Mouse (Mus musculus): ENCODE measurements around the gene Btk.

Btk gene

DNA sequence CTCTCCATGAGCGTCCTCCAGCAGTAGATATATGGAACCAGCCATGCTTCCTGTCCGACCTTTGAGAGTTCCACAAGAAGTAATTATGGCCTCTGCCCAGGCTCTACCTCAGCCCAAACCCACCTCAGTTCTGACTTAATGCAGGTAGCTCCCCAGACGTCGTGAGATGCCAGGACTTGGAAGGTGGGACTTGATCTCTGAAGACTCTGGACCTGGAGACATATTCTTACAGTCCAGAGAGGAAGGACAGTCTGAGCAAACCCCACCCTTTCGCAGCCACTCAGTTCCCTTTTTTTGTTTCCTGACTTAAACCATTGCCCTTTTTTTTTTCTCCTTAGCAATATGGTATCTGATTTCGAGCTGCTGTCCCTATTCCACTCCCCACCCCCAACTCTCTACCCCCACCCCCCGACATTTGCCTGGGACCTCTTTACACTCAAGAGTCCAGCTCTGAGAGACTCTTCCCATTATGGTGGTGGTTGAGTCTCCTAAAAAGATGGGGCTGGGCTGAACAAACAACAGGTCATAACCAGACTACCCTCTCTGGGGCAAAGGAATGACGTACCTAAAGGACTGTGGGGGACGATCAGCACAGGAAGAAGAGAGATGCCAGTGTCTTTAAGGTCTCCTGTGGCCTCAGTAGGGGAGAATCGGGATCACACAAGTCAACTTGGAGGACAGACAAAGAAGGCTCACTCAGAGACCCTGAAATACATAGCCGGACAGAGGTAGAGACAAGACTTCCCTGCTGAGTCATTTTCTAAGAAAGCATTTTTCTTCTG is at the start of gene Btk:
Btk (minus strand) TSS at position 683 of the 782 bp plus-strand sequence.
- DNase-seq (ENCODE audit: low spot score in 2 of 2) = no peak

DNA sequence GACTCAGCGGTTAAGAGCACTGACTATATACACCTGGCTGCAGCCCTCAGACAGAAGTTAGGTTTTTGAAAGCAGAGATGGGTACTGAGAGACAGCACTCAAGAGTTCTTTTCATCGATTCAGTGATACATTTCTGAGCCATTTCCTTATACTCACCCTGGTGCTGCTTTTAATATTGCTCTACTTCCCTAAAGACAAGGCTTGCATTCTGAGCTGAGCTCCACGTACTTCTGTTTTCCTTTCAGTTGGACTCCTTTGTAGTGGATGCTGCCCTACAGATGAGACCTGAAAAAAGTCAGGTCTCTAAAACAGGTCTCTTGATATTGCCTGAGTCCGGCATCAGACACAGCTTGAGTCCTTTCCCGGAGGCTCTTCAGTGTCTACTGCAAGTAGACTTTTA is 49.3 kb upstream of the Btk start:
- no peak for DNase-seq (ENCODE audit: low spot score in 2 of 2)

DNA sequence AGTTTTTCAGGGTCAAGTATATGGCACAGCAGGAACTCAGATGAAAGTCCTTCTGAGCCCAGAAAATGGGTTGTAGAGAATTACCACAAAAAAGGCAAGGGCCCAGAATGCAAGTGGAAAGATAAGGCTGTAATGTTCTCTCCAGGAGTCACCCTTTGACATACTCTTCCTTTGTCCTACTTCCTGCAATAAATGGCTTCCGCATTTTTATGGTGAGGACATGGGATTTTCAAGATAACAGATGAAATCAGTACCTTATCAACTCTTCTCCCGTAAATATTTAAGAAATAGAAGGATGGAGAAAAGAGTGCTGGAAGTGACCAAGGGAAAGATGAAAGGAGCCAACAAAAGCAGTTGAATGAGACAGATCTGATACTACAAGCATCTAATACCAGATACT is 44.8 kb upstream of the Btk start:
- no peak for DNase-seq (ENCODE audit: low spot score in 2 of 2)

DNA sequence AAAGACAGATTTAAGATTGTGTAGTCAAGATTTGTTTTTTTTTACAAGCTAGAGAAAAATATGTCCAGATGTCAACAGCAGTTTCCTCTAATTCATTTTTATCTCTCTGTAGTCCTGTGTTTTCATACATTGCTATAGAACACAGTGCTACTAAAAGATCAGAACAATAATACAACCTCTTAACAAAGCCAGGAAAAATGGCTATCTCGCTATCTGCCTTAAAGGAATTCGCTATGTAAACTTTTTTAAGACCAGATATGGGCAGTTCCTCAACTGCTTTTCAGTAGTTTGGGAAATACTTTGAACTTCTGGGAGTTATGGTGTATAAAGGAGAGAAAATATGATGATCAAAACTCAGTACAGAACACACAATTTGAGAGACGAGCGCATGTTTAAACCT is 40.0 kb upstream of the Btk start:
- DNase-seq (ENCODE audit: low spot score in 2 of 2) = no peak

DNA sequence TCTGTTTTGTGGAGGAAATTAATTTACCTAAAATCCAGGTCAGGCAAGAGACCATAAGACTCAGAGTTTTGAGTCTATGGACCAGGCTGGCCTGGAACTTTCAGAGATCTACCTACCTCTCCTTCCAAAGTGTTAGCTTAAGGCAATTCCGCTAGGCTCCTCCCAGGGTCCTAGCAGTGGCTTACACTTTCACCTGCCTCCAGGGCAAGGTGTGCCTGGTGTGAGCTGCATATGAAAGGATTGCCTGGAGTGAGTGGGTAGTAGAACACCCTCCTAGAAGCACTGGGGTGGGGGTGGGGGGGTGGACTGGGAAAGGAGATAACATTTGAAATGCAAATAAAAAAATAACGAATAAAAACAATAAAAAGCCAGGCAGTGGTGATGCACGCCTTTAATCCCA is 38.3 kb upstream of the Btk start:
- no peak for DNase-seq (ENCODE audit: low spot score in 2 of 2)

DNA sequence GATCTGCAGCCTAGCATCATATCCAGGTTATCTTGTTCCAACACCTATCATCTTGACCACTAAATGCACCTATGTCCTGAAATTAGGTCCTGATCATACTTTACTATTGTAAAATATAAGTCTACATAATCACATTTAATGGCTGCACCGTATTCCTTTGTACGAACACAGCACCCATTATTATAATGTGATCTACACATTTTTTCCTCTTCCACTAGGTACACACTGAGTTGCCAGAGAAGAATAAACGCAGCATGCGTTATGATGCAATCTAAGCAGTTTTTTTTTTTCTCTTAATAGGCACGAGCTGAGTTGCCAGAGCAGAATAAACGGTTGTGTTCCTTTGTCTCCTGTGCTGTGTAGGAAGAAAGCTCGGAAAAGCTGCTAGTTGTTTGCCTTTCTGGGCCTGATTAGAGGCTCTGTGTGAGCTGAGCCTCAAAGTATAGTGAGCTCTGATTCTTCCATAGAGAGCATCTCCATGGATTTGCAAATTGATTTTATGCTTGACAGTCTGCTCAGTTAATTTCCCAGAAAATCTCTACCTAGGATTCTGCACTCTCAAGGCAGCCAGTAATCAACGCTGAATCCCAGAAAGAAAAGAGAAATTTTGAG is 37.0 kb upstream of the Btk start:
- DNase-seq (ENCODE audit: low spot score in 2 of 2) = no peak

DNA sequence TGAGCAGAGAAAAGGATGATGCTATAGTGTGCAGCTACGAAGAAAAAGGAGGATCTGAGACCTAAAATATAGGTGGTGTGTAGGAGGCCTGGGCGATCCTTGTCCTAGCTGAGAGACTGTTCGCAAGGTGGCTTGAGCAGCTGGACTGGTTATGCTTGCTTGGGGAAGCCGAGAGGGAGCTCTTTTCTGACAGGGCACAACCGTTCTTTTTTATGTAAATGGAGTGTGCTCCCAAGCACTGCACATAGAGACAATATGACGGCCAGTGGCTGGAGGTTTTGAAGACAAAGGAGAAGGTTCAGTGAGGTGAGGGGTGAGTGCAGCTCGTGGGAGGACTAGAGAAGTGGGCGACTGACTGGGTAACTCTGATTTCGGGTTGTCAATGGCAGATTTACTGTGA is 36.3 kb upstream of the Btk start:
- no peak for DNase-seq (ENCODE audit: low spot score in 2 of 2)

DNA sequence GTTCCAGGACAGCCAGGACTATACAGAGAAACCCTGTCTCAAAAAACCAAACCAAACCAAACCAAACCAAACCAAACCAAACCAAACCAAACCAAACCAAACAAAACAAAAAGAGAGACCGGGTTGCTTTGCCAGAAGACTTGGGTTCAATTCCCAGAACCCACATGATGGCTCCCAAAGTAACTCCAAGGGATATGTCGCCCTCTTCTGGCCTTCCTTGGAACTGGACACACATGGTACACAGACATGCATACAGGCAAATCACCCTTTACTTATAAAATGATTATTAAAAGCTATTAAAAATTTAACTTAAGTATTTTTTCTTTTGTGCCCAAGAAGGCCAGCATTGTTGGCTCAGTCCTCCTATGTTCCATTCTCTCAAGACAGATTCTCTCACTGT is 30.9 kb upstream of the Btk start:
- DNase-seq (ENCODE audit: low spot score in 2 of 2) = no peak

DNA sequence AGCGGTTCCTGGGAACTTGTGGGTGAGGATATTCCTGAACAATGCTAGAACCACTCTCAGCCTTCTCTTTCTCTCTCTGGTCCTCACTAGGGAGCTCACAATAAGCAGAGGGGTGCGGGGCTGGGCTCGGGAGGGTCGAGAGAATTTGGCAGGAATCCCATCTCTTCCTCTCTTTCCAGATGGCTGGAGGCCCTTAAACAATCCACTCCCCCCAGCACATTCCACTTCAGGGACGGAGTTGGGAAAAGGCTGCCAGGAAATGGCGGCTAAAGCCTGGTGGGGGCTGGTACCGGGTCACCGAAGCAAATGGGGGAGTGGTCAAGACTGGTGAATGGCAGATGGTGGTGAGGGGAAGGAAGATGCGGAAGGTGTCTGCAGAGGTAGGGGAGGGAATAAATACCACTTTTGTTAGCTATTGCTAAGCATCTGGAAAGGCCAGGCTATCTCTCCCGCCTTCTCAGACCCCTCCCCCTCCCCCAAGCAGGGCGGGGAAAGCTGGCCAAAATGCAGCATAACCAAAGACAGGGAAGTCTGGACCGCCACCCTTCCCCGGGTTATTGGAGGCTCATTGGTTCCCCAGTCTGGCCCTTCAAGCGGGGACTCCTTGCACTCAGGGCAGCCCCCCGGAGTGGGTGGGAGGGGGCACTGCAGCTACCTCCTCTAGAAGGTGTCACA is 29.1 kb upstream of the Btk start:
- peak; percentile 14 to 24 for DNase-seq (ENCODE audit: low spot score in 2 of 2)

DNA sequence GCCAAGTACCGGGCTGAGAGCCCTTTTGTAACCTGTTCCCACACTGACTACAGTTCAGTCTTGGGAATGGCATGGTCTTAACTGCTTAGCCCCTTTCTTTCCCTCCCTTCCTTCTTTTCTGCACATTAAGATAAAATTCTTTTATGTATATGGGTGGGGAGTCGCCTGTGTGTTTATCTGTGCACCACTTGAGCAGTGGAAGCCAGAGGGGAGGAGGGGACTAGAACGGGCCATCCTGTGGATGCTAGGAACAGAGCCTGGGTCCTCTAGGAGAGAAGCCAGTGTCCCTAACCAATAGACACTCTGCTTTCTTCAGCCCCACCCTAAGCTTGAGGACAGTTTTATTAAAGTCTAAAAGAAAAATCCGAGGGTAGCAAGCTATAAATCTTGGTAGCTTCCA is 27.6 kb upstream of the Btk start:
- no peak for DNase-seq (ENCODE audit: low spot score in 2 of 2)

DNA sequence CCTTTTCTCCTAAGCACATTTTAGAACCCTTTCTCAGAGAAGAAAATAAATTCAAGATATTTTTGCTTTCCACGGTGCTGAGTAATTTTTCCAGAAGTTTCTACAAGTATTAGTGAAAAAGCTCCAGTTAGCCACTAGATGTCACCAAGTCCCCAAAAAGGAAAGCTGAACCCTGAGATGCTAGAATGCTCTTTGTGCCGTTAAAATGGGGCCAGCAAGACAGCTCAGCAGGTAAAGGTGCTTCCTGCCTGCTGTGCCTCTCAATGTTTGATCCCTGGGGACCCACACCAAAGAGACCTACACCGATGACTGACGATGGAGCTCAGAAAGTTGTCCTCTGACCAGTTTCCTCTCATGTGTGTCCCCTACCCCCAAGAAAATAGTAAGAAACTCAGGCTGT is 26.1 kb upstream of the Btk start:
- no peak for DNase-seq (ENCODE audit: low spot score in 2 of 2)

DNA sequence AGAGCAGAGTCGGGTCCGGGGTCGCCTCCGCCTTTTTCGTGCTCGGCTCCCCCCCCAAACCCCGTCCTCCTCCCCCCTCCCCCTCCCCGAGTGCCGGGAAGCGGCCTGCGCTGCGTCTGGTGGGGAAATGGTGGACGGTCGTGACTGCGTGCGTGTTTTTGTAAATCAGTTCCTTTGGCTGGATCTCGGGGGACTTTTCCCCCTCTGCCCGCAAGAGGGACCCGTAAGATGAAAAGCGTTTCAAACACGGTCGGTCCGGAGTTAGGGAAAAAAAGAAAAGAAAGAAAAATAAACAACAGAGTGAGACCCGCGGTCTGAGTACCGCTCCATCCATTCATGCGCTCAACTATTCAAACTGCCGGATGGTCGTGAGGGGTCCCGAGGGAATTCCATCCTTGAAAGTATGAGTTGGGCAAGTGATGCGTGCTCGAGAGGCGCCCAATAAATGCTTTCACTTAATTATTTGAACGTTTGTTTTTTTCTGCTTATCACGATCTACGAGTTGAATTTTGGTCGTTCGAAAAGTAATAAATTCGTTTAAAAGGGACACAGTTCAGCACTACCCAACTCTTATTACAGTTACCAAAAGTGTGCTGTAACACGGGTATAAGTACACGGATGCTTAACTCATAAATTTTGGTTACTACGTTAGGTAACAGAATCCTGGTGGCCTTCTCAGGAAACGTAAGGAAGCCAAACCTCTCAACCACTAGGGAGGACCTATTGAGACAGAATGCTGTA is 18.2 kb upstream of the Btk start:
- no peak for DNase-seq (ENCODE audit: low spot score in 2 of 2)

DNA sequence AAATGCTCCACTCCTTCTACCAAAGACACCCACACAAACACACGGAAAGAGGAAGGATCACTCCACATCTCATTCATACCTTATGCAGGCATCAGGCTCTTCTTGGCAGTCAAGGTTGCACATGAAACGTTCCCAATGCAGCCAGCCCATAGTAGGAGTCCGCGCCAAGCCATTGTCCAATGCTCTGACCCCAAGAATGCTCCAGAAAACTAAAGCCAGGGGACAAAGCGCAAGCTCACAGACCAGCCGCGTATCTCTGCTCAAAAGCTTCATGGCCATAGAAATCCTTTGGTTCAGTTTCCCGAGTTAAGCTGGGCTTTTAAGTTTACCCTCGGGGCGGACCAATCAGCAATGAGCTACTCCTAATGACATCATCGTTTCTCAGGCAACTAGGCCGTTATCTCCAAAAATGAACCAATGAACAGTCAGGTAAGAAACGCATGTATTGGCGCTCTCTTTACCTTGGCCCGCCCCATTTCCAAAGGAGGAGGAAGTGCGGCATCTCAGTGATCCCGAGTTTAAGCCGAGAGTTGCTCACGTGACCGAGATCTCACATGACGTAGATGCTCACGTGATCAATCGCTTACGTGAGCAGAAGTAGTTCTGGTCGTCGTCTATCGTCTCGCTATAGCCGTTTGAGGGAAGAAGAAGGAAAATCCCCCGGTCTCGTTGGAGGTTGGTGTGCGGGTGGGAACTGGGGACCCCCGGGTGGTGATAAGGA is 17.4 kb upstream of the Btk start, which contains the start of the genes Gla and Hnrnph2:
Gla (minus strand) TSS at position 467 of the 721 bp plus-strand sequence.
Hnrnph2 (plus strand) TSS at position 521 of the 721 bp plus-strand sequence.
- DNase-seq (ENCODE audit: low spot score in 2 of 2) = peak; percentile 80 to 96

DNA sequence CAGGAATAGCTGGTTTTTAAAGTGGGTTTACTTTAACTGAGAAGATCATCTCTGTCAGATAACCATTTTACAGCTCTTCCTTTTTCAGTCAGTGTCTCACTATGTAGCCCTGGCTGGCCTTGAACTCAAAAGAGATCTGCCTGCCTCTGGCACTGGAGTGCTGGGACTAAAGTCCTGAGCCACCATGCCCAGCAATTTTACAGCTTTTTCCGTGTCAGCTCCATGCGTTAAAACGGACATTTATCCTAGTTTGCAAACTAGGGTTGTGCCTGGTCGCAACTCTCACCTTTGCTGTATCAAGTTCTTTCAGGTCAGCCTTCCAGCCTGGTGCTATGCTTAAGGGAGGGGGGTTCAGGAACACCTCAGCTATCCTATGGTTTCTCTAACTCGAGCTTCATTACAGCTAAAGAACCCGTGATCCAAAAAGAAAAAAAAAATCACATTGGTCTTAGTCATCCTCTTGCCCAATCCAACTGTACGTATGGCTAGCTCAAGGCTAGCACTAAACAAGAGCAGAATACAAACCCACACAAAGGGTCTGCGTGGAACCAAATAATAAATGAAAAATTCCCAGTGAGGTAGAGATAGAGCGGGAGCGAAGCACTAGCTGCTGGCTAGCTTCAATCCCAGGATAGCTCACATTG is 16.7 kb upstream of the Btk start:
- no peak for DNase-seq (ENCODE audit: low spot score in 2 of 2)

DNA sequence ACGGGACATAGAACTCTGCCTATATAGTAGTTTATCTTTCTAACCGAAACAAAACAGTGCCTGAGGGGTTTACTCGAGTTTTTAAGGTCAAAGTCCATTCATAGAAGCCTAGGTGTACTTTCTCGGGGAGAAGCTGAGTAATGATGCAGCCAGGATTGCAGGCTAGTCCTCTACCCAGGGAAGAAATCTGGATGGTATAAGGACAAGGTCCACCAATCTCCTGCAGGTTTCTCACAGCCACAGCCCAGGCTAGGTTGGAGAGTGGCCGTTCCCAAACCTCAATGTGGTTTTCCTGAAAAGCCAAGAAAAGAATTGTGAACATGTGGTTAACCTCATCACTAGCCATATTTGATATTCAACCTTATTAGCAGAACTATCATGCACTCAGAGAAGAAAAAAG is 6.5 kb upstream of the Btk start:
- DNase-seq (ENCODE audit: low spot score in 2 of 2) = no peak

DNA sequence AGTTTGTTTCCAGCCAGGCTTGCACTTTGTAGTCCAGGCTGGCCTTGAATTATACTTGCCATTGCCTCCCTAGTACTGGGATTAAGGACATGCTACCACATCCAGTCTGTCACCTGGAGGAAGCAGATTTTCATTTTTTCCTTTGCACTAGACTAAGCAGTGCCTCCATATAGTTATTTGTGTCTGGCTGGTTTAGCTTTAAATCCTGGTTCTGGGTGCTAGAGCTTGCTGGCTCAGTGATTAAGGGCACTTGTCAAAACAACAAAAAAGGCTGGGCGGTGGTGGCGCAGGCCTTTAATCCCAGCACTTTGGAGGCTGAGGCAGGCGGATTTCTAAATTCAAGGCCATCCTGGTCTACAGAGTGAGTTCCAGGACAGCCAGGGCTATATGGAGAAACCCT is 5.6 kb upstream of the Btk start:
- no peak for DNase-seq (ENCODE audit: low spot score in 2 of 2)

DNA sequence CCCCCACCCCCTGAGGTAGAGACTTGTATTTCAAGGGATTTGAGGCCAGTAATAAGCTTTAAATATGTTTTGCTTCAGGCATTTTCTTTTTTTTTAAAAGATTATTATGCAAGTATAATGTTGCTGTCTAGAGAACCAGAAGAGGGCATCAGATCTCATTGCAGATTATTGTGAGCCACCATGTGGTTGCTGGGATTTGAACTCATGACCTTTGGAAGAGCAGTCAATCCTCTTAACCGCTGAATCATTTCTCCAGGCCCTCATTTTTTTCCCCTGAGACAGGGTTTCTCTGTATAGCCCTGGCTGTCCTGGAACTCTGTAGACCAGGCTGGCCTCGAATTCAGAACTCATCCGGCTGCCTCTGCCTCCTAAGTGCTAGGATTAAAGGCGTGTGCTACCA is 4.9 kb upstream of the Btk start:
- no peak for DNase-seq (ENCODE audit: low spot score in 2 of 2)

DNA sequence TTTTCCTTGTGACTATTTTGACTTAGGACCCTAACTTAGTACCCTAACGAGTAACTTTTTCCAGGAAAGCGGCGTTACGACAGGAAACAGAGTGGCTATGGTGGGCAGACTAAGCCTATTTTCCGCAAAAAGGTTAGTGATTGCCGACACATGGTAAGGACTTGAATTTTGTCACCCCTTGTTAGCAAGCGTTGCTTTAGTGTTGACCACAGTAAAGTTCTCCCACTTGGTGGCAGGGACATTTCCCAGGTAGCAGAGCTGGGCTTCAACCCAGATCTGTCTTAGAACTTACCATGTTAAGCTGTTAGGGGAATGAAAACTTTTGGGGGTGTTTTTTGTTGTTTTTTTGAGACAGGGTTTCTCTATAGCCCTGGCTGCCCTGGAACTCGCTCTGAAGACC is 3.1 kb upstream of the Btk start:
- no peak for DNase-seq (ENCODE audit: low spot score in 2 of 2)

DNA sequence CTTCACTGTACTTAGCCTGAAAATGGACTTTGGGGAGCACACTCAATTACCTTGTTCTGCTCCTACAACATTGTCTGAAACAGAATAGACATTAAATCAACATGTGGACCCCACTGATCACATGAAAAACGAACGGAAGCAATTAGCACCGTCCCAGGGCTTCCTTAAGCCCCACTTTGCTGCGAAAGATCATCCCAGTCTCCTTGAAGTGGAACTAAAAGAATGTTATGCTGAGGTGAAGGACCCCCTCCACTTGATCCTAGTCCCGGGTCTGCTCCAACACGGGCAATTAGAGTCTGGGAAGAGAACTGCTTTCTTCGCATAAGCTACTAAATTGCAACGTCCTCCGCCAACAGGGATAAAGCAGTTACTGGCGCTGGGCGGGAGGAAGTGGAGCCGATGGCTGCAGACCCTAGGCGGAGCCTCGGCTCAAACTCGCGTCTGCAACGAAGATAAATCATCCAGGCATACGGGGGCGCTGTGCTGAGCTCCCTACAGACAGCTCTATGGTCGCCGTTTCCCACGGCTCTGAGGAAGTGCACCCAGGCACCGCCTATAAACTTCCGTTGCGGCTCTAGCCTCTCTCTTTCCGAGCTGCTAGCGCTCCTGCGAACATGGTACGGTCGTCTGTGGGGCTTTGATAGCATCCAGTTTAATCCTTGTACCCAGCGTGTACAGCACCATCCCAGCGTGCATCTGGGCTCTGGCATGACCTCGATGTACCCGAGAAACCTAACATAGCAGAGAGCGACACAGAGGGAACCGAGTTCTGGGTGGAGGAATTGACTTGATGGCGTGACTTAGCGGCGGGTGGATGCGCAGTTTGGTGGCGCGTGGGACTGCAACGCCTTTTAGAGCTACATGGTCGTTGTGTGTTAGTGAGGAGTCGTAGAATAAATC is 2.0 kb upstream of the Btk start, which contains the start of gene Rpl36a:
Rpl36a (plus strand) TSS at position 552 of the 900 bp plus-strand sequence.
- peak; percentile 90 to 91 for DNase-seq (ENCODE audit: low spot score in 2 of 2)

DNA sequence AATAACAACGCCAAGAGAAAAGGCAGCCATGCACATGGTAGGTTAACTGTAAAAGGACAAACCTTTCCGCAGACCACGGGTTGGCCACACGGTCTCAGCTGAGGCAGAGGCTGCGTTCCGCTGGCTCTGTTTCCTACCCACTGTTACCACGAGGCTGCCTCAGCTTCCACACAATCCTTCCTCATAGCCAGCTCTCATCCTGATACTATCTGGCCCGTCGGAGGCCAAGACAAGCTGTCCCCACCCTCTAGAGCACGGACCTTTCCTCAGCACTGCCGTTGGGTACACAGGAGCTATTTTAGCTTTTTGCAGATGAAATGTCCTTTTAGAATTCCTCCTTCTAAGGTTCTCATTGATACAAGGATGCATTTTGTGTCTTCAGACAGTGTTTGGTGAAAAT is 1.1 kb downstream of the Btk start:
- DNase-seq (ENCODE audit: low spot score in 2 of 2) = no peak
